Mouse (Mus musculus): ENCODE measurements at regions not wholly inside any gene's neighbourhood (a gene's known extent, or its start where the extent isn't known, plus 50 kb on each side); places are given as distances from the start of the nearest gene placed in this dataset.

- TF ChIP-seq CTCF (IDR thresholded peaks at IDR 0.05; ENCODE audit: control insufficient read depth, insufficient read depth, insufficient replicate concordance, low read depth, low read length) (no peak), POLR2A (IDR thresholded peaks at IDR 0.05; ENCODE audit: control insufficient read depth, low read depth, low read length) (no peak)
These were observed 89.0 kb downstream of the Polr2m start for GRCm38 (mm10) chr9:71396784-71397183.
